Mouse (Mus musculus) MEL (cell line): ENCODE results near the gene Zfp654. TPM values are rescaled to one million over a fixed set of nuclear protein-coding genes. Genes with fewer than 3 reads are reported as not detected.
A peak's percentile ranks its signal among the peaks of the same experiment; 100 is the strongest.

Experiments
- DNase-seq: peaks from one replicate; pipeline ENCODE4 v3.0.0; 2011; ENCODE audit warnings: low read depth, low spot score
- H3K27ac ChIP-seq: 2 replicates; pipeline ENCODE4 v1.5.1; 2012; ENCODE audit warnings: low read depth, mild to moderate bottlenecking, control low read depth, low read length, moderate library complexity; ENCODE audit not compliant: control insufficient read depth
- H3K27me3 ChIP-seq, 2 experiments: fragments of 150-350 bp in 1 of 2; sonication (generic) in 1 of 2; 2 replicates each; pipeline ENCODE4 v1.6.1; 2012; ENCODE audit warnings: low read length in 2 of 2, mild to moderate bottlenecking in 2 of 2, improper control_type of control experiment in 1 of 2, moderate library complexity in 1 of 2; ENCODE audit not compliant: insufficient read depth in 2 of 2, control insufficient read depth in 1 of 2
- H3K36me3 ChIP-seq, 2 experiments: 2 replicates each; pipeline ENCODE4 v1.6.1; 2012 to 2014; ENCODE audit warnings: low read length in 2 of 2, improper control_type of control experiment in 1 of 2, inconsistent platforms in 1 of 2, mild to moderate bottlenecking in 1 of 2; ENCODE audit not compliant: insufficient read depth in 2 of 2, control insufficient read depth in 1 of 2
- H3K4me1 ChIP-seq, 2 experiments: fragments of 150-350 bp in 1 of 2; sonication (generic) in 1 of 2; 2 replicates each; pipeline ENCODE4 v1.6.1; 2012; ENCODE audit warnings: low read length in 2 of 2, improper control_type of control experiment in 1 of 2, mild to moderate bottlenecking in 1 of 2; ENCODE audit not compliant: insufficient read depth in 2 of 2, control insufficient read depth in 1 of 2
- H3K4me3 ChIP-seq, 2 experiments: fragments of 150-350 bp in 1 of 2; sonication (generic) in 1 of 2; 2 replicates each; pipeline ENCODE4 v1.5.1; 2012; ENCODE audit warnings: low read depth in 2 of 2, low read length in 2 of 2, mild to moderate bottlenecking in 2 of 2, moderate library complexity in 2 of 2, control low read depth in 1 of 2, improper control_type of control experiment in 1 of 2; ENCODE audit not compliant: control insufficient read depth in 1 of 2, insufficient read depth in 1 of 2
- H3K79me2 ChIP-seq: 2 replicates; pipeline ENCODE4 v1.6.1; 2012; ENCODE audit warnings: mild to moderate bottlenecking, low read length, moderate library complexity; ENCODE audit not compliant: control insufficient read depth, poor library complexity, insufficient read depth
- H3K9ac ChIP-seq: 2 replicates; pipeline ENCODE4 v1.6.1; 2012; ENCODE audit warnings: low read depth, mild to moderate bottlenecking, control low read depth, low read length, moderate library complexity; ENCODE audit not compliant: control insufficient read depth, poor library complexity, severe bottlenecking
- H3K9me3 ChIP-seq: fragments of 150-350 bp; sonication (generic); replicated peaks from 2 replicates; pipeline ENCODE4 v1.6.1; 2012; ENCODE audit warnings: mild to moderate bottlenecking, low read length, improper control_type of control experiment, moderate library complexity; ENCODE audit not compliant: insufficient read depth
- CHD2 ChIP-seq: IDR thresholded peaks from 2 replicates; pipeline ENCODE4 v1.6.1; 2011; ENCODE audit warnings: low read length, improper control_type of control experiment
- CTCF ChIP-seq, 3 experiments: IDR thresholded peaks in 2 of 3; conservative IDR thresholded peaks in 1 of 3; 2 replicates each; pipeline ENCODE4 v1.5.1; 2011 to 2012; ENCODE audit warnings: low read length in 3 of 3, low read depth in 2 of 3, mild to moderate bottlenecking in 2 of 3, improper control_type of control experiment in 1 of 3, inconsistent platforms in 1 of 3, mixed read lengths in 1 of 3, moderate library complexity in 1 of 3; ENCODE audit not compliant: control insufficient read depth in 1 of 3, insufficient read depth in 1 of 3, poor library complexity in 1 of 3, severe bottlenecking in 1 of 3
- E2F4 ChIP-seq: IDR thresholded peaks from 2 replicates; pipeline ENCODE4 v1.6.1; 2011; ENCODE audit warnings: low read depth, low read length, improper control_type of control experiment, borderline replicate concordance
- ETS1 ChIP-seq: IDR thresholded peaks from 2 replicates; pipeline ENCODE4 v1.6.1; 2012; ENCODE audit warnings: low read depth, mild to moderate bottlenecking, inconsistent platforms, low read length, improper control_type of control experiment, moderate library complexity
- KAT2A ChIP-seq: conservative IDR thresholded peaks from 2 replicates; pipeline ENCODE4 v1.6.1; 2012; ENCODE audit warnings: low read depth, low read length, improper control_type of control experiment, inconsistent platforms
- MAFK ChIP-seq: IDR thresholded peaks from 2 replicates; pipeline ENCODE4 v1.6.1; 2011; ENCODE audit warnings: low read depth, mild to moderate bottlenecking, low read length, improper control_type of control experiment, borderline replicate concordance
- MAX ChIP-seq: IDR thresholded peaks from 2 replicates; pipeline ENCODE4 v1.6.1; 2011; ENCODE audit warnings: low read length, improper control_type of control experiment
- MEF2A ChIP-seq: IDR thresholded peaks from 2 replicates; pipeline ENCODE4 v1.6.1; 2014; ENCODE audit warnings: low read depth, mild to moderate bottlenecking, inconsistent platforms, low read length, improper control_type of control experiment; ENCODE audit not compliant: poor library complexity, insufficient replicate concordance, severe bottlenecking; ENCODE audit errors: extremely low read depth
- MXI1 ChIP-seq: IDR thresholded peaks from 2 replicates; pipeline ENCODE4 v1.6.1; 2011; ENCODE audit warnings: mild to moderate bottlenecking, low read depth, low read length, improper control_type of control experiment
- NELFE ChIP-seq: IDR thresholded peaks from 2 replicates; pipeline ENCODE4 v1.6.1; 2011; ENCODE audit warnings: low read depth, low read length, improper control_type of control experiment
- POLR2AphosphoS2 ChIP-seq: IDR thresholded peaks from 2 replicates; pipeline ENCODE4 v1.6.1; 2011; ENCODE audit warnings: low read length, improper control_type of control experiment
- POLR2AphosphoS5 ChIP-seq: IDR thresholded peaks from 2 replicates; pipeline ENCODE4 v1.6.1; 2012; ENCODE audit warnings: low read depth, borderline replicate concordance, mild to moderate bottlenecking, inconsistent platforms, low read length, moderate library complexity, mixed read lengths
- RAD21 ChIP-seq: IDR thresholded peaks from 2 replicates; pipeline ENCODE4 v1.6.1; 2011; ENCODE audit warnings: mild to moderate bottlenecking, low read depth, low read length, improper control_type of control experiment
- SMC3 ChIP-seq: IDR thresholded peaks from 2 replicates; pipeline ENCODE4 v1.6.1; 2011; ENCODE audit warnings: low read depth, low read length, improper control_type of control experiment
- TAL1 ChIP-seq: IDR thresholded peaks from 2 replicates; pipeline ENCODE4 v1.6.1; 2012; ENCODE audit warnings: mild to moderate bottlenecking, inconsistent platforms, low read length, moderate library complexity, mixed read lengths
- TBP ChIP-seq: IDR thresholded peaks from 2 replicates; pipeline ENCODE4 v1.8.0; 2011; ENCODE audit warnings: low read depth, low read length, improper control_type of control experiment
- TCF12 ChIP-seq: IDR thresholded peaks from 2 replicates; pipeline ENCODE4 v1.6.1; 2014; ENCODE audit warnings: low read depth, mild to moderate bottlenecking, inconsistent platforms, low read length, improper control_type of control experiment, moderate library complexity
- UBTF ChIP-seq: IDR thresholded peaks from 2 replicates; pipeline ENCODE4 v1.6.1; 2012; ENCODE audit warnings: low read depth, mild to moderate bottlenecking, inconsistent platforms, low read length, improper control_type of control experiment, moderate library complexity, borderline replicate concordance; ENCODE audit not compliant: insufficient read depth
- USF2 ChIP-seq, 2 experiments: IDR thresholded peaks; 2 replicates each; pipeline ENCODE4 v1.6.1; 2011 to 2012; ENCODE audit warnings: improper control_type of control experiment in 2 of 2, low read length in 2 of 2, borderline replicate concordance in 1 of 2, inconsistent platforms in 1 of 2, low read depth in 1 of 2, mild to moderate bottlenecking in 1 of 2; ENCODE audit not compliant: insufficient read depth in 1 of 2
- ZC3H11A ChIP-seq: IDR thresholded peaks from 2 replicates; pipeline ENCODE4 v1.6.1; 2012; ENCODE audit warnings: low read depth, mild to moderate bottlenecking, inconsistent platforms, low read length, improper control_type of control experiment
- ZNF384 ChIP-seq: IDR thresholded peaks from 2 replicates; pipeline ENCODE4 v1.6.1; 2012; ENCODE audit warnings: low read depth, mild to moderate bottlenecking, inconsistent platforms, low read length, improper control_type of control experiment
- polyA plus RNA-seq, 2 experiments: library from polyadenylated mRNA; stranded (reverse) in 1 of 2; unstranded in 1 of 2; fragments of >175 nt in 1 of 2; fragments of >200 nt in 1 of 2; gene quantifications; 2 replicates each; pipeline versions ENCODE4 v1.2.1 to v1.2.4; 2012; ENCODE audit warnings: low replicate concordance in 2 of 2, low read depth in 1 of 2; ENCODE audit not compliant: insufficient read length in 2 of 2, insufficient read depth in 1 of 2, missing spikeins in 1 of 2
- total RNA-seq: library from RNA; depleted of rRNA; stranded (reverse); fragments of 300-350 nt; gene quantifications from 2 replicates; pipeline ENCODE4 v1.2.3, GENCODE M21; 2012

The Zfp654 gene
- total and polyA plus RNA-seq, 3 experiments = 5.0 to 61.6 (median 6.9) TPM

- no peaks in the 10 kb centered on the region for H3K27me3 ChIP-seq
- TF ChIP-seq MAX = no peak
- no peak for TF ChIP-seq ETS1
- no peak for TF ChIP-seq USF2 (IDR thresholded peaks at IDR 0.05; ENCODE audit: borderline replicate concordance in 1 of 2, insufficient read depth in 1 of 2, low read depth in 1 of 2, low read length in 2 of 2)
- no peak for TF ChIP-seq CHD2
- TF ChIP-seq NELFE = no peak
- no peak for TF ChIP-seq MXI1
- no peak for TF ChIP-seq MAFK
- TF ChIP-seq POLR2AphosphoS5 = no peak
- no peak for TF ChIP-seq POLR2AphosphoS2
- no peak for TF ChIP-seq TCF12
- no peak for TF ChIP-seq UBTF
- no peak for TF ChIP-seq MEF2A
- no peak for TF ChIP-seq KAT2A
- no peak for TF ChIP-seq E2F4
- no peak for TF ChIP-seq TBP
- no peak for TF ChIP-seq SMC3
- no peak for TF ChIP-seq TAL1
- peaks cover 0 to 18% of the 10 kb centered on the region in 2 experiments; a peak in 2 of 4 replicates for H3K36me3 ChIP-seq
- no peaks in the 10 kb centered on the region for H3K9me3 ChIP-seq
- DNase-seq = no peak
- H3K4me1 ChIP-seq = peaks cover 6 to 11% of the 10 kb centered on the region in 2 experiments
- no peak overlapping the region for H3K9ac ChIP-seq
- H3K79me2 ChIP-seq = no peaks in the 10 kb centered on the region
- no peak overlapping the region for H3K4me3 ChIP-seq
- no peak overlapping the region for H3K27ac ChIP-seq
Measured at GRCm38 (mm10) chr16:64753990-64754742, 97.3 kb downstream of the Zfp654 start.

- no peak overlapping the region for H3K4me3 ChIP-seq
- H3K4me1 ChIP-seq = no peaks in the 10 kb centered on the region
- DNase-seq = peak; percentile 85
- TF ChIP-seq ZC3H11A (peak; percentile 81), ZNF384 (peak; percentile 80), SMC3 (peak; percentile 85), RAD21 (peak; percentile 98), MXI1 (no peak), USF2 (IDR thresholded peaks at IDR 0.05; ENCODE audit: borderline replicate concordance in 1 of 2, insufficient read depth in 1 of 2, low read depth in 1 of 2, low read length in 2 of 2) (no peak), CTCF (IDR thresholded peaks at IDR 0.05 in 2 of 3, conservative IDR thresholded peaks at IDR 0.05 in 1 of 3; ENCODE audit: control insufficient read depth in 1 of 3, insufficient read depth in 1 of 3, low read depth in 2 of 3, low read length in 3 of 3, poor library complexity in 1 of 3, severe bottlenecking in 1 of 3) (peak; percentile 89 to 95 (median 91))
- H3K9me3 ChIP-seq = no peaks in the 10 kb centered on the region
- H3K36me3 ChIP-seq = no peaks in the 10 kb centered on the region
- H3K9ac ChIP-seq = no peak overlapping the region
- H3K27me3 ChIP-seq = no peaks in the 10 kb centered on the region
- H3K27ac ChIP-seq = no peak overlapping the region
- no peaks in the 10 kb centered on the region for H3K79me2 ChIP-seq
Measured at GRCm38 (mm10) chr16:64748237-64748636, 103.2 kb downstream of the Zfp654 start.
